Mouse (Mus musculus): Measurements from ENCODE around the gene Cox5a. TPM values are rescaled to one million over a fixed set of nuclear protein-coding genes. Genes with fewer than 3 reads are reported as not detected.
A peak's percentile ranks its signal among the peaks of the same experiment; 100 is the strongest.

The Cox5a gene
- polyA plus RNA-seq, 1 experiment from 2014 or later = 641 TPM

DNA sequence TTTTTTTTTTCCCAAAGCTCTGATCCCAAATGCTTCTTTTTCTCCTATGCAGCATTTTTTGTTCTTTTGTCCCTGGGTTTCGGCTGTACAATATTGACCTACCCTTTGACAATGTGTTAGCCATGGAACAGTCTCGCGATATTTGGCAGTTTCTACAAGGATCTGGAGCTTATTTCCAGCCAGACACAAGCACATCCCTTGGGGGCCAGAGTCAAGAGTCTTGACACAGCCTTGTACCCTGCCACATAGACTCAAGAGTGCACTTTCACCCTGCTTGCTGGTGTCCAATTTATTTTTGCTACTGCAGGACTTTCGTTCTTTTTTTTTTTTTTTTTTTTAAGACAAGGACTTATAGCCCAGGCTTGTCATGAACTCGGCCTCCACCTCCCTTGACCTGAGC, 15.3 kb downstream of the Cox5a start:
- DNase-seq (ENCODE audit: low spot score) = no peak
- ATAC-seq (ENCODE audit: insufficient number of reproducible peaks, low FRiP score, low TSS enrichment, low read depth) = no peak
- H3K27me3 ChIP-seq (ENCODE audit: control insufficient read depth, insufficient read depth, low read length) = no peaks in the 10 kb centered on the region
- peaks cover 8% of the 10 kb centered on the region; the same call in 1 of the 2 replicates for H3K36me3 ChIP-seq (ENCODE audit: control insufficient read depth, insufficient read depth, low read length)
- no peak overlapping the region for H3K9ac ChIP-seq (ENCODE audit: low read length)
- no peak overlapping the region for H3K4me2 ChIP-seq (ENCODE audit: low read depth, severe bottlenecking)
- H3K9me3 ChIP-seq (ENCODE audit: control insufficient read depth, low read length) = no peaks in the 10 kb centered on the region
- 89% methylated on average over 5 of the region's 5 CpGs for WGBS
- no peak overlapping the region for H3K27ac ChIP-seq (replicated peaks; ENCODE audit: low read depth, low read length)
- H3K4me1 ChIP-seq (ENCODE audit: control insufficient read depth, insufficient read depth, low read length) = peaks cover 9% of the 10 kb centered on the region
- H3K4me3 ChIP-seq (ENCODE audit: low read depth, low read length) = peak overlapping the region; percentile 77

DNA sequence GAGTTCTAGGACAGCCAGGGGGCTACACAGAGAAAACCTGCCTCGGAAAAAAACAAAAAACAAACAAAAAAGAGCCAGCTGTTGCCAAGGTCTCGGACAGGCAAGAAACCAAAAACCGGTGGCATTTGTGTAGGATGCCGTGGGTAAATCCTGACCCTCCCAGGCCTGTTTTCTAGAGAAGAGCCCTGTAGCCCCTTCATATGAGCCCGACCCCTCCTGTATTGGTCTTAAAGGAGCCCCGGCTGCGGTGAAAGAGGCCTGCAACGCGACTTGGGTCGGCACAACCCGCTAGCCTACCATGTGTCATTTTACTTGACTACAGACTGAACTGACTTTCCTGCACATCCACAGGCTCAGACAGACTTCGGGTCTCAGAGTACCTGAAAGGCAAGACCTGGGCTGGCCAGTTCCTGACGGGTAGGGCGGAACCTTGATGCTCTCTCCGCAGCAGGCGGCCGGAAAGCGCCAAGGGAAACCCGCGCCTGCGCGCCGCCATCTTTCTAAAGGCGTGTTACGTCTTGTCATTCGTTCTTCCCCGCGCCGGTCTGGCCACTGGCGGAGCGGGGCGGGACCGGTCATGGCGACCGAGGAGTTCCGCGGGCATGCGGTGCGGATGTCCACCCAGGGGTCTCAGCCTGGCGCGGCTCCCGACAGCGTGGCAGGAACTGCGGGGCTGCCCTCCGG, 16.1 kb downstream of the Cox5a start, which contains the start of gene Fam219b:
Fam219b (plus strand) TSS at position 485 of the 684 bp plus-strand sequence.
- H3K9ac ChIP-seq (ENCODE audit: low read length) = peak within 1 kb of the TSS; percentile 80
- no peaks in the 10 kb centered on the region for H3K9me3 ChIP-seq (ENCODE audit: control insufficient read depth, low read length)
- ATAC-seq (ENCODE audit: insufficient number of reproducible peaks, low FRiP score, low TSS enrichment, low read depth) (peak; percentile 81), DNase-seq (ENCODE audit: low spot score) (peak; percentile 89)
- peaks cover 8% of the 10 kb centered on the region; the same call in 1 of the 2 replicates for H3K36me3 ChIP-seq (ENCODE audit: control insufficient read depth, insufficient read depth, low read length)
- peak within 1 kb of the TSS; percentile 73 for H3K4me2 ChIP-seq (ENCODE audit: low read depth, severe bottlenecking)
- H3K4me3 ChIP-seq (ENCODE audit: low read depth, low read length) = peak within 1 kb of the TSS; percentile 77
- WGBS = 3% methylated on average over 45 of the region's 45 CpGs
- H3K4me1 ChIP-seq (ENCODE audit: control insufficient read depth, insufficient read depth, low read length) = peaks cover 9% of the 10 kb centered on the region
- no peaks in the 10 kb centered on the region for H3K27me3 ChIP-seq (ENCODE audit: control insufficient read depth, insufficient read depth, low read length)
- H3K27ac ChIP-seq (replicated peaks; ENCODE audit: low read depth, low read length) = peak within 1 kb of the TSS; percentile 58; the same call in 1 of the 2 replicates

DNA sequence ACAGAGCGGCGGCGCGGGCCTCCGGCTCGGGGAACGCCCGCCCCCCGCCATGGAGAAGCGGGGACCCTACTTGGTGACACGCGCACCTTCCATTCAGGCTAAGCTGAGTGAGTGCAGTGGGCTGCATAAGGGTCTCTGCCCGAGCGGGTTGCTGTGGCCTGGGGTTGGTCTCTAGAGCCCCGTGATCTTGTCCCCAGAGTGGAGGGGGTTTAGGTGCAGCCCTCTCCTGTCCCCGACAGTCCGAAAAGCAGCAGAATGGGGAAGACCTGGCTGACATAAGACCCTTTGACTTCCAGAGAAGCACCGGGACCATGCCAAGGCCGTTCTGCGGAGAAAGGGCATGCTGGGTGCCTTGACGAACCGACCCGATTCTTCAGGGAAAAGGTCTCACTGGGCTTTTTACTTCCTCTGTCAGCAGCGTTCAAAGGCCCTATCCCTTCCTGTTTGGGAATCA, 16.7 kb downstream of the Cox5a start:
- Histone ChIP-seq H3K27ac (replicated peaks; ENCODE audit: low read depth, low read length) (peak overlapping the region; percentile 58; the same call in 1 of the 2 replicates), H3K9ac (ENCODE audit: low read length) (peak overlapping the region; percentile 80), H3K9me3 (ENCODE audit: control insufficient read depth, low read length) (no peaks in the 10 kb centered on the region), H3K4me3 (ENCODE audit: low read depth, low read length) (peak overlapping the region; percentile 77), H3K4me1 (ENCODE audit: control insufficient read depth, insufficient read depth, low read length) (peaks cover 9% of the 10 kb centered on the region), H3K36me3 (ENCODE audit: control insufficient read depth, insufficient read depth, low read length) (peaks cover 3% of the 10 kb centered on the region; the same call in 1 of the 2 replicates), H3K27me3 (ENCODE audit: control insufficient read depth, insufficient read depth, low read length) (no peaks in the 10 kb centered on the region), H3K4me2 (ENCODE audit: low read depth, severe bottlenecking) (peak overlapping the region; percentile 73)
- no peak for DNase-seq (ENCODE audit: low spot score)
- under 1% methylated on average over 24 of the region's 24 CpGs for WGBS
- peak; percentile 58 for ATAC-seq (ENCODE audit: insufficient number of reproducible peaks, low FRiP score, low TSS enrichment, low read depth)

DNA sequence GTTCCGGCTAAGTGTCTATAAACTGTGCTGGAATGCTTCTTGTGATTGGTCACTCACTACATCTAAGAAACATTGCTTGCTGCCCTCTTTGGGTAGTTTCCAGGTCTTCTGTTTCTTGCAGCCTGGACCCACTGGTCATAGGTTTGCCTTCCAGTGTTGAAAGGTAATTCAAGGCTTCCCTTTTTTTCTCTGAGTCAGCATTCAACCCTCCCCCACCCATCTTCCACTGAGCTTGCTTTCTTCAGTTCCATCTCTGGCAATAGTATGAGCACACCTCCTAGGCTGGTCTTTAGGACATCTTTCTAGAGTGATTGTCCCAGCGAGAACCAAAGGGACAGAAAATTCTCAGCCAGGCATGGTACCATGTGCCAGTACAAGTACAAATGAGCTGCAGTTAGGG, 18.5 kb downstream of the Cox5a start:
- H3K36me3 ChIP-seq (ENCODE audit: control insufficient read depth, insufficient read depth, low read length) = peaks cover 7% of the 10 kb centered on the region; the same call in 1 of the 2 replicates
- WGBS = 85% methylated on average over 2 of the region's 2 CpGs
- no peak for ATAC-seq (ENCODE audit: insufficient number of reproducible peaks, low FRiP score, low TSS enrichment, low read depth)
- DNase-seq (ENCODE audit: low spot score) = no peak
- no peak overlapping the region for H3K4me3 ChIP-seq (ENCODE audit: low read depth, low read length)
- peaks cover 9% of the 10 kb centered on the region for H3K4me1 ChIP-seq (ENCODE audit: control insufficient read depth, insufficient read depth, low read length)
- H3K27ac ChIP-seq (replicated peaks; ENCODE audit: low read depth, low read length) = no peak overlapping the region
- no peaks in the 10 kb centered on the region for H3K27me3 ChIP-seq (ENCODE audit: control insufficient read depth, insufficient read depth, low read length)
- no peak overlapping the region for H3K9ac ChIP-seq (ENCODE audit: low read length)
- H3K4me2 ChIP-seq (ENCODE audit: low read depth, severe bottlenecking) = no peak overlapping the region
- H3K9me3 ChIP-seq (ENCODE audit: control insufficient read depth, low read length) = no peaks in the 10 kb centered on the region

DNA sequence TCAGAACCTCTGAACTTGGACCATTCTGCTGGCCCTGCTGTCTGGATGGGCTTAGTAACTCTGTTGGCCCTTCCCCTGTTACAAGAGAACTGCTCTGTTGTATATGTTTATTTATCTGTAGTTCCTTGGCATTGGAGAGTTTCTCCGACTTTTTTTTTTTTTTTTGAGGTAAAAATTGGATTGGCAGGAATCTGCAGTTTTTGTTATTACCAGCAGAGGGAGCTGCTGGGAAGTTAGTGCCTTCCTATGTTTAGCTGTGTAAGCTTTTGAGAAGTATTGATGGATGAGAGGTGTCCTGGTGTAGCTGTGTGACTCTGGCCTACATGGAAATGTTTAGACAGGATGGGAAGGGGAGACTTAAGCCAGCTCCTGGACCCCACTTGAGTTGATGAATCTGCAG, 20.2 kb downstream of the Cox5a start:
- ATAC-seq (ENCODE audit: insufficient number of reproducible peaks, low FRiP score, low TSS enrichment, low read depth) = no peak
- WGBS = 0% methylated on average over 1 of the region's 1 CpGs
- H3K9ac ChIP-seq (ENCODE audit: low read length) = no peak overlapping the region
- no peaks in the 10 kb centered on the region for H3K9me3 ChIP-seq (ENCODE audit: control insufficient read depth, low read length)
- peaks cover 9% of the 10 kb centered on the region for H3K4me1 ChIP-seq (ENCODE audit: control insufficient read depth, insufficient read depth, low read length)
- H3K27me3 ChIP-seq (ENCODE audit: control insufficient read depth, insufficient read depth, low read length) = no peaks in the 10 kb centered on the region
- peak; percentile 56 for DNase-seq (ENCODE audit: low spot score)
- H3K27ac ChIP-seq (replicated peaks; ENCODE audit: low read depth, low read length) = no peak overlapping the region
- H3K36me3 ChIP-seq (ENCODE audit: control insufficient read depth, insufficient read depth, low read length) = peaks cover 9% of the 10 kb centered on the region; the same call in 1 of the 2 replicates
- H3K4me3 ChIP-seq (ENCODE audit: low read depth, low read length) = no peak overlapping the region
- H3K4me2 ChIP-seq (ENCODE audit: low read depth, severe bottlenecking) = no peak overlapping the region

DNA sequence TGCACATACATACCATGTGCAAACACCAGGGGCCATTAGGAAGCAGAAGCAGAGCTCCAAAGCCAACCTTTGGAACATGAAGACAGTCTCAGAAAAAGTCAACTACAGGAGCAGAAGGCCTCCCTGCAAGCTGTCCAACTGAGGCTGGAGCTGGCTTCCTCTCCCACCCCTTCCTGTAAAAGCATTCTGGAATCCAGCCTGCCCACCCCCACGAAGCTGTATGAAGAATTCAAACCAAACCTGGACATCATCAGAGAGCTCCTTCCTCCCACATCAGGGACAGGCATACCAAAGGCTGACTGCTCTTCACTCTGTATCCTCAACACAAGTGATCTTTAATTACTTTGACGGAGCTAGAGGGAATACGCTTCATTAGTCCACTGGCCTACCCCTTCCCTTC, 22.9 kb downstream of the Cox5a start:
- Histone ChIP-seq H3K9me3 (ENCODE audit: control insufficient read depth, low read length) (no peaks in the 10 kb centered on the region), H3K4me3 (ENCODE audit: low read depth, low read length) (no peak overlapping the region), H3K9ac (ENCODE audit: low read length) (no peak overlapping the region), H3K27ac (replicated peaks; ENCODE audit: low read depth, low read length) (no peak overlapping the region), H3K27me3 (ENCODE audit: control insufficient read depth, insufficient read depth, low read length) (no peaks in the 10 kb centered on the region), H3K4me2 (ENCODE audit: low read depth, severe bottlenecking) (no peak overlapping the region), H3K36me3 (ENCODE audit: control insufficient read depth, insufficient read depth, low read length) (peaks cover 20% of the 10 kb centered on the region; the same call in 1 of the 2 replicates), H3K4me1 (ENCODE audit: control insufficient read depth, insufficient read depth, low read length) (no peaks in the 10 kb centered on the region)
- ATAC-seq (ENCODE audit: insufficient number of reproducible peaks, low FRiP score, low TSS enrichment, low read depth) (no peak), DNase-seq (ENCODE audit: low spot score) (no peak)
- 91% methylated on average over 3 of the region's 3 CpGs for WGBS

DNA sequence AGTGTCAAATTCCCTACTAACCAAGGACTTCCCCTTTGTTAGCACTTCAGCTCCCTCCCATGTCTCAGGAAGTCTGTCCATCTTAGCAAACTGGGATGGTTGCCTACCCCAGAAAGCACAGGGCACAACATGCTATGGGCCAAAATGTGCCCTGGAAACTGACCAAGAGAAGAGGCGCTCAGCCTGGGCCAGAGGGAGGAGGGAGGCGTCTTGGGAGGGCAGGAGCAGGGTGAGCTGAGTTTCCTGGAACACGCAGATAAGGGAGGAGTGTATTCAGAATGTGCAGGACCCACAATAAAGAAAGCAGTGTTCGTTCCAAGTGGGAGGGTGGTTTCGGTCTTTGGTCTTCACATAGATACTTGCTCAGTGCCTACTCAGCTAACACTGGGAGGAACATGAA, 26.2 kb downstream of the Cox5a start:
- no peak overlapping the region for H3K4me2 ChIP-seq (ENCODE audit: low read depth, severe bottlenecking)
- DNase-seq (ENCODE audit: low spot score) (no peak), ATAC-seq (ENCODE audit: insufficient number of reproducible peaks, low FRiP score, low TSS enrichment, low read depth) (no peak)
- WGBS = 90% methylated on average over 5 of the region's 5 CpGs
- H3K4me3 ChIP-seq (ENCODE audit: low read depth, low read length) = no peak overlapping the region
- no peaks in the 10 kb centered on the region for H3K27me3 ChIP-seq (ENCODE audit: control insufficient read depth, insufficient read depth, low read length)
- H3K27ac ChIP-seq (replicated peaks; ENCODE audit: low read depth, low read length) = no peak overlapping the region
- H3K9ac ChIP-seq (ENCODE audit: low read length) = no peak overlapping the region
- H3K4me1 ChIP-seq (ENCODE audit: control insufficient read depth, insufficient read depth, low read length) = peaks cover 4% of the 10 kb centered on the region
- peaks cover 24% of the 10 kb centered on the region; the same call in 1 of the 2 replicates for H3K36me3 ChIP-seq (ENCODE audit: control insufficient read depth, insufficient read depth, low read length)
- no peaks in the 10 kb centered on the region for H3K9me3 ChIP-seq (ENCODE audit: control insufficient read depth, low read length)

DNA sequence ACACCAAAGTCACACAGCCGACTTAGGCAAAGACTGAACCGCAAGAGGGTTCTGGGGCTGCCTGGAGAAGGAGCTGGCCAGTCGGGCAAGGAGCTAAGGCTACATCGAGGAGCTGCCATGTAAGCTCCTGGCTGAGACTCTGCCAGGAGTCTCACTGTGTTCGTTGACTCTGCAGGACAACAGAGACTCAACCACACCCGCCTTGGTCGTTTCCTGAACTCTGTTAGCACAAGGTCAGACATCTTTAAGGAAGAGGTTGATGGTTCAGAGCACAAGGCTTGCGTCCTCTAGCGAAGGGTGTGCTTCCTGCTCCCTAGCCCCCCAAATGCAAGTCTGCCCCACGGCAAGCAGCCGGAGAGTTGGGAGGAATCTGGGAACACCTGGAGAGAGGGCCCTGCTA, 26.8 kb downstream of the Cox5a start:
- H3K27ac ChIP-seq (replicated peaks; ENCODE audit: low read depth, low read length) = no peak overlapping the region
- no peak overlapping the region for H3K4me2 ChIP-seq (ENCODE audit: low read depth, severe bottlenecking)
- no peaks in the 10 kb centered on the region for H3K27me3 ChIP-seq (ENCODE audit: control insufficient read depth, insufficient read depth, low read length)
- no peak for DNase-seq (ENCODE audit: low spot score)
- H3K9ac ChIP-seq (ENCODE audit: low read length) = no peak overlapping the region
- 92% methylated on average over 11 of the region's 11 CpGs for WGBS
- peaks cover 4% of the 10 kb centered on the region for H3K4me1 ChIP-seq (ENCODE audit: control insufficient read depth, insufficient read depth, low read length)
- ATAC-seq (ENCODE audit: insufficient number of reproducible peaks, low FRiP score, low TSS enrichment, low read depth) = no peak
- no peak overlapping the region for H3K4me3 ChIP-seq (ENCODE audit: low read depth, low read length)
- peaks cover 24% of the 10 kb centered on the region; the same call in 1 of the 2 replicates for H3K36me3 ChIP-seq (ENCODE audit: control insufficient read depth, insufficient read depth, low read length)
- no peaks in the 10 kb centered on the region for H3K9me3 ChIP-seq (ENCODE audit: control insufficient read depth, low read length)

Data from limb, embryonic 11.5 days (tissue).